Mouse (Mus musculus) erythroid progenitor cell, adult 5-6 weeks (primary cell): Measurements from ENCODE around the gene Cldn10. TPM values are rescaled to one million over a fixed set of nuclear protein-coding genes. Genes with fewer than 3 reads are reported as not detected.

Experiments
- ATAC-seq: replicated peaks from 2 replicates; pipeline ENCODE4 v1.8.0; 2016; ENCODE audit warnings: moderate number of reproducible peaks, mild to moderate bottlenecking, moderate TSS enrichment, inconsistent platforms; ENCODE audit not compliant: poor library complexity, low FRiP score, severe bottlenecking
- total RNA-seq, 2 experiments: library from RNA; stranded (forward) in 1 of 2; stranded (reverse) in 1 of 2; fragments of 150-400 nt in 1 of 2; fragments of 186-747, 209-891 nt in 1 of 2; gene quantifications; 2 replicates each; pipeline versions ENCODE4 v1.2.3 to v1.2.4; 2015 to 2017; ENCODE audit warnings: low replicate concordance in 2 of 2

Cldn10 gene
- total RNA-seq, 2 experiments from 2014 or later: 3.4 TPM; not detected in 1

GRCm38 (mm10) chr14:118851496-118852107, 63.9 kb downstream of the Cldn10 start:
- ATAC-seq: no peak

GRCm38 (mm10) chr14:118854371-118855114, 66.8 kb downstream of the Cldn10 start:
- no peak for ATAC-seq

- ATAC-seq: no peak
These were observed 67.6 kb downstream of the Cldn10 start for GRCm38 (mm10) chr14:118855141-118855800.

GRCm38 (mm10) chr14:118856563-118856962, 68.9 kb downstream of the Cldn10 start:
- no peak for ATAC-seq

- no peak for ATAC-seq
These were observed 70.6 kb downstream of the Cldn10 start for GRCm38 (mm10) chr14:118858318-118858717.

- ATAC-seq: 0 out of 2 replicates have a peak, but pooled peaks have one; percentile 37
These were observed 74.5 kb downstream of the Cldn10 start for GRCm38 (mm10) chr14:118862253-118862652.

- no peak for ATAC-seq
These were observed 77.2 kb downstream of the Cldn10 start for GRCm38 (mm10) chr14:118864905-118865304.

GRCm38 (mm10) chr14:118866014-118866811, 78.5 kb downstream of the Cldn10 start:
- no peak for ATAC-seq

GRCm38 (mm10) chr14:118867366-118867765, 79.7 kb downstream of the Cldn10 start:
- no peak for ATAC-seq

- no peak for ATAC-seq
These were observed 80.5 kb downstream of the Cldn10 start for GRCm38 (mm10) chr14:118868102-118868724.

- peak; percentile 93 for ATAC-seq
These were observed 82.0 kb downstream of the Cldn10 start for GRCm38 (mm10) chr14:118869712-118870111.

GRCm38 (mm10) chr14:118874126-118874525, 86.4 kb downstream of the Cldn10 start:
- no peak for ATAC-seq

GRCm38 (mm10) chr14:118874786-118875415, 87.2 kb downstream of the Cldn10 start:
- no peak for ATAC-seq

- no peak for ATAC-seq
These were observed 90.7 kb downstream of the Cldn10 start for GRCm38 (mm10) chr14:118878346-118878910.

GRCm38 (mm10) chr14:118880696-118881095, 93.0 kb downstream of the Cldn10 start:
- no peak for ATAC-seq

GRCm38 (mm10) chr14:118883344-118884249, 95.9 kb downstream of the Cldn10 start:
- no peak for ATAC-seq

- no peak for ATAC-seq
These were observed 96.5 kb downstream of the Cldn10 start for GRCm38 (mm10) chr14:118884250-118884556.

- no peak for ATAC-seq
These were observed 102.4 kb downstream of the Cldn10 start for GRCm38 (mm10) chr14:118890101-118890500.
